Mouse (Mus musculus): ENCODE measurements around the gene Cerkl. TPM values are rescaled to one million over a fixed set of nuclear protein-coding genes. Genes with fewer than 3 reads are reported as not detected.

Gene Cerkl
- polyA plus RNA-seq, 1 experiment, result 13.1 TPM

DNA sequence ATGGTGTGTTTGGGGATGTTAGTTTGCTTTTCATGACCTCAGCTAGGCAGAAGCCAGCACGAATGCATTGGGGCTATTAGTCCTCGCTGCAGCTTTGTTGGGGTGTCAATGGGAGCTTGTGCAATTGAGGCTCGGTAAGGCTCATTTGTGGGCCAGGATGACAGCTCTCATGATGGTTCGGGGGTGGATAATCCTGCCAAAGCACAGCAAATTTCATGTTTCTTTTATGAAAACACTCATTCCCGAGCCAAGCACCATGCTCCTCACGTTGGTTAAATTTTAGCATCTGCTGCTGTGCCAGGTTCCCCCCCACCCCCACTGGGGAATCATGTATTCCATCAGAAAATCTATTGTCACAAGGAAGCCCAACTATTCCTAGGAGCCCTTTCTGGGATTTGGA is 164.2 kb downstream of the Cerkl start:
- Histone ChIP-seq H3K27ac (ENCODE audit: insufficient read depth, low read length) (no peak overlapping the region), H3K4me3 (replicated peaks; ENCODE audit: insufficient read depth, low read depth, low read length) (no peak overlapping the region), H3K4me1 (ENCODE audit: control insufficient read depth, insufficient read depth, low read length) (no peaks in the 10 kb centered on the region), H3K27me3 (ENCODE audit: control insufficient read depth, insufficient read depth, low read length) (no peaks in the 10 kb centered on the region)
- TF ChIP-seq CTCF (IDR thresholded peaks at IDR 0.05; ENCODE audit: borderline replicate concordance, insufficient read depth, low read depth, low read length), result no peak
- TF ChIP-seq POLR2A (IDR thresholded peaks at IDR 0.05; ENCODE audit: borderline replicate concordance, insufficient read depth, low read length), result no peak
- no peak for DNase-seq
- WGBS, result 75% methylated on average over 6 of the region's 6 CpGs

DNA sequence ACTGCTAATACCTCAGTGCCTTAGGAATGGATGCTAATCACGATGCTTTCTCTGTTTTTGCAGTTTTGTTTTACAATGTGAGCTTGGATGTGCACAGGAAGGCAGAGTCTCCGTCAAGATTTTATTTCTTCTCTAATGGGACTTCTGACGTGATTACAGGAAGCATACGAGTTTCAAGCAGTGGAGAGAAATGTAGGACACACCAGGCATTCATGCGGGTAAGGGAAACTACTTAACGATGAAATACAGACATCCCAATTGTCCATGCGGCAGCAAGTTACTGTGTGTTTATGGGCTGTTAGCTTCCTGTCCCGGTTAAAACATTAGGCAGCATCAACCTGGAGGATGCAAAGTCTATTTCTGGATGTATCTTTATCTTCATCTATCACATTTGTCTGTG is 164.7 kb downstream of the Cerkl start:
- H3K27me3 ChIP-seq (ENCODE audit: control insufficient read depth, insufficient read depth, low read length), result no peaks in the 10 kb centered on the region
- no peak overlapping the region for H3K27ac ChIP-seq (ENCODE audit: insufficient read depth, low read length)
- TF ChIP-seq CTCF (IDR thresholded peaks at IDR 0.05; ENCODE audit: borderline replicate concordance, insufficient read depth, low read depth, low read length) (no peak), POLR2A (IDR thresholded peaks at IDR 0.05; ENCODE audit: borderline replicate concordance, insufficient read depth, low read length) (no peak)
- no peak for DNase-seq
- WGBS, result 86% methylated on average over 8 of the region's 8 CpGs
- no peak overlapping the region for H3K4me3 ChIP-seq (replicated peaks; ENCODE audit: insufficient read depth, low read depth, low read length)
- no peaks in the 10 kb centered on the region for H3K4me1 ChIP-seq (ENCODE audit: control insufficient read depth, insufficient read depth, low read length)

- no peak for TF ChIP-seq POLR2A (IDR thresholded peaks at IDR 0.05; ENCODE audit: borderline replicate concordance, insufficient read depth, low read length)
- no peak for TF ChIP-seq CTCF (IDR thresholded peaks at IDR 0.05; ENCODE audit: borderline replicate concordance, insufficient read depth, low read depth, low read length)
- Histone ChIP-seq H3K27me3 (ENCODE audit: control insufficient read depth, insufficient read depth, low read length) (no peaks in the 10 kb centered on the region), H3K4me1 (ENCODE audit: control insufficient read depth, insufficient read depth, low read length) (no peaks in the 10 kb centered on the region), H3K4me3 (replicated peaks; ENCODE audit: insufficient read depth, low read depth, low read length) (no peak overlapping the region), H3K27ac (ENCODE audit: insufficient read depth, low read length) (no peak overlapping the region)
- WGBS, result 52% methylated on average over 1 of the region's 1 CpGs
- DNase-seq, result no peak
These were observed 166.4 kb downstream of the Cerkl start for GRCm38 (mm10) chr2:79290149-79290548.

DNA sequence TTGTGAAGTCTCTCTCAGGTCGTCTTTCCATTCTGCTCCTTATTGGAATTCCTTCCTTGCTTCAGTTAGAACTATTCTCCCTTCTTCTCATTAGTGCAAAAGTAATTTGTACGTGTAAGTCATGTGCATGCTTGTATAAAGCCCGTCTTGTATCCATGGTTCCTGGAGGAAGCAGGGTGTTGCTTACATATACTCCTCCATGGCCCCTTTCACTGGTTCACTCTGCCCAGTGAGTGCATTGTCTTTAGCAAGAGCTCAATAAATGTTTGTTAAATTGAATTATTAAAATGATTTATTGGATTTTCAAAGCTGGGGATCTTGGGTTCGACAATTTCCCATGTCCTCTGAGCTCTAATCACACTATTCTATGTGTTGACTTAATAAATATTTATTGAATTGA is 172.4 kb downstream of the Cerkl start:
- DNase-seq, result no peak
- Histone ChIP-seq H3K4me1 (ENCODE audit: control insufficient read depth, insufficient read depth, low read length) (no peaks in the 10 kb centered on the region), H3K27me3 (ENCODE audit: control insufficient read depth, insufficient read depth, low read length) (no peaks in the 10 kb centered on the region), H3K4me3 (replicated peaks; ENCODE audit: insufficient read depth, low read depth, low read length) (no peak overlapping the region), H3K27ac (ENCODE audit: insufficient read depth, low read length) (no peak overlapping the region)
- 93% methylated on average over 4 of the region's 4 CpGs for WGBS
- TF ChIP-seq CTCF (IDR thresholded peaks at IDR 0.05; ENCODE audit: borderline replicate concordance, insufficient read depth, low read depth, low read length) (no peak), POLR2A (IDR thresholded peaks at IDR 0.05; ENCODE audit: borderline replicate concordance, insufficient read depth, low read length) (no peak)

Other genes starting within 250 kb of the Cerkl start
- gene Itga4, start 201.4 kb downstream of the Cerkl start, polyA plus RNA-seq (2012; rRNA removed), result 1.7 and 1.8 TPM in 2 replicates
- gene Neurod1, start within 50 bp of the Cerkl start, polyA plus RNA-seq (2012; rRNA removed), result 240 and 303 TPM in 2 replicates
- gene Itprid2, start 178.6 kb upstream of the Cerkl start, polyA plus RNA-seq (2012; rRNA removed), result 21.5 and 21.6 TPM in 2 replicates

Data from cerebellum, adult 2 months (tissue).